Mouse (Mus musculus): ENCODE data around the gene Fthl17c.
A peak's percentile ranks its signal among the peaks of the same experiment; 100 is the strongest.
"Not testable (repeated sequence)": the region's sequence is repeated elsewhere in the genome, so short reads cannot be mapped to it uniquely, and the experiment has no call there.

Gene Fthl17c

GRCm38 (mm10) chrX:8976459-8976858 is at the start of gene Fthl17c:
Gene Fthl17c, minus strand, starts transcription at chrX:8976559.
- DNase-seq (ENCODE audit: low spot score): not testable (repeated sequence)

- DNase-seq (ENCODE audit: low spot score): no peak
Observed at GRCm38 (mm10) chrX:9019481-9019880, 43.1 kb upstream of the Fthl17c start.

DNA sequence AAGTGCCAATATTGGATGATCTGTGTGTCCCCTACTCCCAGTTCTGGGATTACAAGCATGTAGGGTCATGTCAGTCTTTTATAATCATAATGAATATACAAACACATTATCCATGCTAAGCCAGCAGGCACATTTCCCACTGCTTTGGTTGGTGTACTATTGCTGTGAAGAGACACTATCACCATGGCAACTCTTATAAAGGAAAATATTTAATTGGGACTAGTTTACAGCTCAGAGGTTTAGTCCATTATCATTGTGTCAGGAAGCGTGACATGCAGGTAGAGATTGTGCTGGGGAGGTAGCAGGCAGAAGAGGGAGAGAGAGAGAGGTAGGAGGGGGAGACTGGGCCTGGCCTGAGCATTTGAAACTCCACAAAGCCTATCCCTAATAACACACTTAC is 39.7 kb upstream of the Fthl17c start:
- no peak for DNase-seq (ENCODE audit: low spot score)

DNA sequence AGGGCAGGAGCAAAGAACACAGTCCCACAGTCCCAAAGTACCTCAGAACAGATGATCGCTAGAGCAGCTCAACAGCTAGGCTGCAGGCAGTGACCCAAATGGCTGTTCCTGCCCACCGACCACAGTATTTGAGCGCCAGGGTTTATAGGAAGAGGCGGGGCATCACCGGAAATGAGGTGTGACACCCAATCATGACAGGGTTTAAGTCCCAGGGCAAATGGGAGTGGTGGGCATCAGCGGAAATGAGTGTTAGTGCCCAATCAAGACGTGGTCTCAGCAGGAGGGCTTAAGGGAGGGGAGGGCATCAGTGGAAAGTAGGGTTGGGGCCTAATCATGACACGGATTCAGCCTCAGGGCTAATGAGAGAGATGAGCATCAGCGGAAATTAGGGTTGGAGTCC is 10.3 kb upstream of the Fthl17c start, which contains the start of gene Fthl17d:
TSS of gene Fthl17d (minus strand) at position 101 of the 400 bp plus-strand sequence.
- not testable (repeated sequence) for DNase-seq (ENCODE audit: low spot score)

GRCm38 (mm10) chrX:8964618-8965017 is 11.7 kb downstream of the Fthl17c start:
- not testable (repeated sequence) for DNase-seq (ENCODE audit: low spot score)

- DNase-seq (ENCODE audit: low spot score): not testable (repeated sequence)
Observed at GRCm38 (mm10) chrX:8962875-8963274, 13.5 kb downstream of the Fthl17c start, which contains the start of gene Fthl17b. Gene Fthl17b, minus strand, starts transcription at chrX:8962975.

DNA sequence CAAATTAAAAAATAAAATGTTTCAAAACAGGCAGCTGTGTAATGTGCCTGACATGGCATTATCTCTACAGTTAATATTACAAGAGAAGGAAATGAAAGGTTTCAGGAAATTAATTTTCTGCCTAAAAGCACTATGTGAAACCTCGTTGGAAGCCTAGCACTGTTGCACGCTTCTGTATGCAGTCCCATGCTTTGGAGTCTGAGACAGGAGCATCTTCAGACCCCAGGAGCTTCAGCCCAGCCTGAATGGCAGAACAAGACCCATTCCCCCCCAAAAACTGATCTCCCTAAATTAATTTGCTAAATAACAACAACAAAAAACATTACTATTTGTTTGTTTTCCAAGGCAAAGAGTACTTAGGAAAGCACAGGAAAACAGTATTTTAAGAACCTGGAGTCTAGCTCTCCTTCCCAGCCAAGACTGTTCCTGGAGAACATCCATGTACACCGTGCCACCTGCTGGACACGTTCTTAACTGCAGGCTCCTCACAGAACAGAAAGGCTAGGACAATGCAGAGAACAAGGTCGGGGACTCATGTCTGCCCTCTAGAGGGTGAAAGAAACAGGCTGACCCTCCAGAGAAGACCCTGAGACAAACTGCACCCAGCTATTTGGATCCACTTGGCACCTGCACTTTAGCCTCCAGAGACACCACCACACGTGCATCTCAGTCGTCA is 28.1 kb downstream of the Fthl17c start:
- DNase-seq (ENCODE audit: low spot score): peak; percentile 42

- DNase-seq (ENCODE audit: low spot score): no peak
Observed at GRCm38 (mm10) chrX:8944041-8944440, 32.3 kb downstream of the Fthl17c start.

DNA sequence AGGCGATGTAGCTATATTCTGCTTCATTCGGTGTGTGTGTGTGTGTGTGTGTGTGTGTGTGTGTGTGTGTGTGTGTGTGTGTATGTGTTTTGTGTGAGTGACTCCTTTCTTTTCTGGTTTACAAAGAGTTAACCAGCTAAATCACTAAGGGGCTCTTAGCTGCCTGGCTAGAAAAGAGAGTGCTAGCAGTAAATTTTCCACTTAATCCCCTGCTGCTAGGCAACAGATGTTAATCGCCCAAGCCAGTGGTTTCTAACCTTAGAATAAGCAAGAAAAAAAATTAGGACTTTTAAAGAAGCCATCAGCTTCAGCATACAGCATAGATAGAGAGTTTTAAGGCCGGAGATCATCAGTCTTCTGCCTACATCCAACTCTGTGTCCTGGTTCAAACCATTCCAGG is 49.1 kb downstream of the Fthl17c start:
- no peak for DNase-seq (ENCODE audit: low spot score)

Data from T-cell, adult 2 months (primary cell).